Mouse (Mus musculus): Measurements from ENCODE around the gene Ang6.
"Not testable (repeated sequence)": the region's sequence is repeated elsewhere in the genome, so short reads cannot be mapped to it uniquely, and the experiment has no call there.

Gene Ang6

DNA sequence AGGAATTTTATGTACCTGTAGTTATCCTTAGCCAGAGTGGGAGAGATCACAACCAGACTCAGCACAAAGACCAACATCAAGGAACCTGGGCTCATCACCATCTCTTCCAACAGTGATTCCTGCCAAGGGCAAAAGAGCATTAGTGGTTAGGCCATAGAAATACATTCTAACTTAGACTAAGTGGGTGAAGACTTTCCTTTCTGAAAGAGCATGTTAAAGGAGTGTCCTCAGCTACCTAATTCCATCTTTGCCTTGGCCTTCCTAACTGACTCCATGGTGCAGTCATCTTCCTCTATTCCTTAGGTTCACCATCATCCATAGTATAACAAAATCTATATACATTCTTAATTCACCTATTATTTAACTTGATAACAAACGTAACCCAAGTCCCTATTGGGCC lies at the start of gene Ang6:
TSS of gene Ang6 (minus strand) at position 101 of the 400 bp plus-strand sequence.
- no peak for DNase-seq

DNA sequence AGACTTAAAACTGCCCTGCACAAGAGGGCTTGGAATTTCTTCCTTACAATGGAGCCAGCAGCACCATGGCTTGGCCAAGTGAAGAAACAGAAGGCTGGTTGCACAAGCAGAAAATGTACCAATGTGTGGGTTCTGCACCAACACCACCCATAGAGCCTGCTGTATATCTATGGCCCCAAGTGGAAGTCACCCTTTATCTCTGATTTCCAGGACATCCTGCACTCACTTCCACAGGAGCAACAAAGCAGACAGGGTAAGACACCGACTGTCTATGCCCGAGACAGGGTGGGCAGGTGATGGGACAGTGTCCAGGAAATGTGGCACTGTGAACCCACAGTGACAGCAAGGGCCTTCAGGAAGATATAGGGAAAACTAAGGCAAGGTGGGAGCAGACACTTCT lies 44.5 kb upstream of the Ang6 start:
- not testable (repeated sequence) for DNase-seq

DNA sequence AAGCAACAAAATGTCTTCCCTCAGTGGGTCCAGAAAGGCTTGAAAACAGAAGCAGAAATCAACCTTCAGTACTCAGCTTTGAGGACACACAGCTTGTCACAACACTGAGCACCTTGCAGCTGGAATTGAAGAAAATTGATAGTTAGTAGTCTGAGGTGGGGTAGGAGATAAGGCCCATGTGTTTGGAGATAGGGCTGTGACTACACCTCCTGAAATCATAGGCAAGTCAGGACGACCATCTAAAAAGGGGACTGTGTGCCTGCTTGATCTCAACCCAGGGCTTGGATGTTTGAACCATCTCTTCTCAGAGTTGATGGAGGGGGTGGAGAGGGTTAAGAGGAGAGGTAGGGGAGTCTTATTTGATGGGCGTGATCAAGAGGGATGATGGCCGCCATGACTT lies 29.8 kb upstream of the Ang6 start:
- not testable (repeated sequence) for DNase-seq

DNA sequence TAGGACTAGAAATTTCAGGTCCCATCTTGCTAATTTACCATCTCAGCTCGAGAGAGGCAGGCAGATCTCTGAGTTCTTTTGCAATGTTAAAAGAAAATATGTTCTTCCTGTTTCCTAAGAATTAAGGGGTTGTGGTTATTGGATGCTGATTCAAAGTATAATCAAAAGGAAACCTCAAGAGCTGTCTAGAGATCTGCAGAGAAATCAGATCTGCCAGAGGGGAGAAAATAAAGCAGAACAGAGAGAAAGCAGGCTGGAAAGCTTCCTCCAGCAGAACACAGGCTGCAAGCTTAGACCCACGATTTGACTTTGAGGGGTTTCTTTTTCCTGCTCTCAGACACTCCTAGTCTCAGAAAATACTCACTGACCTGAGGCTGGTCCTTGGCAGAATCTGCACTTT lies 7.6 kb upstream of the Ang6 start:
- DNase-seq: not testable (repeated sequence)

DNA sequence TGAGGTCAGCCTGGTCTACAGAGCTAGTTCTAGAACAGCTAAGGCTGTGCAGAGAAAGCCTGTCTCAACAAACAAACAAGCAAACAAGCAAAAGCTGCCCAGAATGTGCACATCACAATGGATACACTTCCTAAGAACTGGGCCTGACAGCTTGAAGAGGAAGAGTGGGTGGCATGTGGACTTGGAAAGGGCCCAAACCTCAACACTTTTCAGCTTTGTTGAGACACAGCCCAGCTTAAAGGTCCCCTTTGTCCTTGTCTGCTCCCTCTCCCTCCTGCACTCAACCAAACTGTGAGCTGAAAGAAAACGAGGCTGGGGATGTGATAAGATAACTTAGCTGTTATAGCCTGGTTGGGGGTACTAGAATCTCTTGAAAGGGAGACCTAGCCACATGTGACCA lies 6.0 kb upstream of the Ang6 start:
- DNase-seq: not testable (repeated sequence)

DNA sequence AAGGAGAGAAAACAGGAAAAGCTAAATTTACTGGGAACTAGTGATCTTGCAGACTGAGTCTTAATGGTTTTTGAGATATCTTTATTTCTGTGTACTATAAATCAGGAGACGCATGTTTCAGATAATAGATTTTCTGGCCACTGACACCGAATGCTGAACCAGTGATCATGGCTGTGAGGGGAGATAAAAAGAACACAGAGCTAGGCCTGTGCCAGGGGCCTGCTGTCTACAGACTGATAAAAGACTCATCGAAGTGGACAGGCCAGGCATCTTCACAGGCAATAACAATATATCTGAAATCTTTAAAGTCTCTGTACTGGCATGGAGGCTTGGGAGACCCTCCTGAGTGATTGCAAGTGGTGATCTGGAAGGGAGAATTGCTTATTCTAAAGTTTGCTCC lies 469 bp downstream of the Ang6 start:
- DNase-seq: no peak

DNA sequence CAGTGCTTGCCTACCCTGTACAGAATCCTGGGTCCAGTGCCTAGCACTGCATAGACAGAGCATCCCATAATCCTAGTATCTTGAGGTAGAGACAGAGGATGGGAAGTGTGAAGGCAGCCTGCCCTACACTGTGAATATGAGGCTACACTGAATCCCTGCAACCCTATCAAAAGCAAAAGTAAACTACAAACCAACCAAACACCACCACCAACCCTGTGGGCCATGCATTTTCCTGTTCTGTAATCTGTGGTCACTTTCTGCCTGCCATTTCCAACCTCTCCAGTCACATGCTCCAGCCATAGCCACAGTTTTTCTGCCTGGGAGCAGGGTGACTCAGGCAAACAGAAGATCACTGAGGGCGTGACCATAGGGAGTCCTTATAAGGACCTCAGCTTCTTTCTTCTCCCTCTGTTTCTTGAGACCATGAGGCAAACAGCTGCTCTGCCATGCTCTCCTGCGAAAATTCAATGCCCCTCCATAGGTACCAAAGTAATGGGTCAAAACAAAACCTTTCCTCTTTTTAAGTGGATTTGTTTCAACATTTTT lies 3.5 kb downstream of the Ang6 start:
- DNase-seq: not testable (repeated sequence)

DNA sequence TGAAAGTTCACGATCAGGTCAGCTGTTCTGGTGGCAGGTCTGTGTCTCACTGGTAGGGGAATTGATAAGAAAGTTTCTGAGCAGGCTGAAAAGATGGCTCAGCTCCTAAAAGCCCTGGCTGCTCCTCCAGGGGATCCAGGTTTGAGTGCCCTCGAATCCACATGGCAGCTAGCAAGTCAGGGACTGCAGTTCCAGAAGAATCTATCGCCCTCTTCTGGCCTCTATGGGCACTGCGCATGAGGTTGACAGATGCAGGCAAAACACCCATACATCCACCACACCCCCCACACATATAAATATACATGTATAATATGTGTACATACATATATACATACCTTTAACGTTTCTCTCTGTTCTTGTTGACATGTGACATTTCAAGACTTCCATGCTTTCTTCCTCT lies 14.7 kb downstream of the Ang6 start:
- DNase-seq: peak; percentile 29

DNA sequence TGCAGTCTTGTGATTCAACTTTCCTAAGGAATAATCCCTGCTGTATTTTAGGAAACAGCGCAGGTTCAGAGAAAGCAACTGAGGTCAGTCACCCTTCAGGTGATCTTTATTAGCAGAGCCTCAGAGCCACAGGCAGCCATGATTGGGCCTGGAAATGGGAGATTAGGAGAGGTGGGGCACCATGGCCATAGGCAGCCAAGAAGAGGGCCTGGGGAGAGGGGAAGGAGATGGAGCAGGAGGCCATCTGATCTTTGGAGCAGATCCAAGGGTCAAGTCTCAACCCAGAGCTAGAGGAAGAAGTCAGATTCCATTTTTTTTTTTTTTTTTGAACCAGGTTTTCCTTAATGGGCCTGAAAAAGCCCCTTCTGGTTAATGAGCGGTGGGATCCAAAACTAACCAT lies 15.9 kb downstream of the Ang6 start:
- DNase-seq: no peak

DNA sequence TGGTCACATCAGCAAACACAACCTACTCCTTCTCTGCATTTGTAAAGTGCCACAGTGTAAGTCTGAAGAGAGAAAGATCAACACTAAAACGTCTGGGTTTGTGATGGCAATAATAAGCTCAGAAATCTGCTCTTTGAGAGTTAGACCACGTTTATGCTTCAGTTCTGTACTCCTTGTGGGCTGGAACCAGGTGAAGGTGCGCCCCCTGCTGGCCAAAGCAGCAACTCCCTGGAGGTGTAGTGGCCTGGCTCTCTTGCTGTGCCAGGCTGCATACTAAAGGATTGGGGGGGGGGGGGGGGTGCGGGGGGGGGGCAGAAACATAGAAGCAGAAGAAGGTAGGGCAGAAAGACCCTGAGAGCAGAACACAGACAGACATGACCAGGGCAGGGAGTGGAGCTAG lies 18.2 kb downstream of the Ang6 start:
- DNase-seq: peak; percentile 8

DNA sequence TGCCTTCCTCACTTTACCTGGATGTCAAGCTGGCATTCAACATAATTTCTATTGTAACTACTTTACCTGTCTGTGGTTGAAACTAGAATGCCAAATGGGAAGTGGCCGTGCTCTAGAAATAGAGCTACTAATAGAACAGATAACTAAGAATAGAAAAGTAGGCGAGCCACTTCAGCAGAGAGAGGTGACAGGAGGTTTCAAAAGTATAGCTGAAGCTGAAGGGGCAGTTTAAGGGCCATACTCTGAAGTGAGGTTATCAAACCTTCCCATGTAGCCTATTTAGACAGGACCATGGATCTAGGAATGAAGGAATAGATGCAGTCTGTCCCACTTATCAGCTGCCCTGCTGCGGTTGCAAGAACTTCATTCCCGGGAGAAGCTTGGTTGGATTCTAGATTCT lies 18.6 kb downstream of the Ang6 start:
- DNase-seq: no peak

DNA sequence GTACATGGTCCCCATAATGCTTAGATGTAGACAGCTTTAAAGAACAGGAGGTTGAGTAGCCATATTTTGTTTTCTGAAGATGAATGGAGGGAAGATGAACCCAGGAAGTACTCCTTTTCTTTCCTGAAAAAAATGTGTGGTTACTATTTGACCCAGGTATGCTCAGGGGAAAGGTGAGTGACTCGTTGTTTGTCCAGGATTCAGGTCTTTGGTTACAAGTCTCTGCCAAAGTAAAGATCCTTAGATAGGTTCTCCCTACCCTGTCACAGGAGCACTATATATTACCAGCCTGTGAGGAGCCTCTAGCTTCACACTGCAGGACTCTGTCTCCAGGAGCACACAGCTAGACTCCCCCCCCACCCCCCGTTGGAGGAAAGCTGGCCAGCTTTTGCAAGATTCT lies 45.3 kb downstream of the Ang6 start, which contains the start of gene Ang5:
TSS of gene Ang5 (plus strand) at position 301 of the 400 bp plus-strand sequence.
- not testable (repeated sequence) for DNase-seq

DNA sequence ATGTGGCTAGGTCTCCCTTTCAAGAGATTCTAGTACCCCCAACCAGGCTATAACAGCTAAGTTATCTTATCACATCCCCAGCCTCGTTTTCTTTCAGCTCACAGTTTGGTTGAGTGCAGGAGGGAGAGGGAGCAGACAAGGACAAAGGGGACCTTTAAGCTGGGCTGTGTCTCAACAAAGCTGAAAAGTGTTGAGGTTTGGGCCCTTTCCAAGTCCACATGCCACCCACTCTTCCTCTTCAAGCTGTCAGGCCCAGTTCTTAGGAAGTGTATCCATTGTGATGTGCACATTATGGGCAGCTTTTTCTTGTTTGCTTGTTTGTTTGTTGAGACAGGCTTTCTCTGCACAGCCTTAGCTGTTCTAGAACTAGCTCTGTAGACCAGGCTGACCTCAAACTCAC lies 47.0 kb downstream of the Ang6 start:
- not testable (repeated sequence) for DNase-seq

DNA sequence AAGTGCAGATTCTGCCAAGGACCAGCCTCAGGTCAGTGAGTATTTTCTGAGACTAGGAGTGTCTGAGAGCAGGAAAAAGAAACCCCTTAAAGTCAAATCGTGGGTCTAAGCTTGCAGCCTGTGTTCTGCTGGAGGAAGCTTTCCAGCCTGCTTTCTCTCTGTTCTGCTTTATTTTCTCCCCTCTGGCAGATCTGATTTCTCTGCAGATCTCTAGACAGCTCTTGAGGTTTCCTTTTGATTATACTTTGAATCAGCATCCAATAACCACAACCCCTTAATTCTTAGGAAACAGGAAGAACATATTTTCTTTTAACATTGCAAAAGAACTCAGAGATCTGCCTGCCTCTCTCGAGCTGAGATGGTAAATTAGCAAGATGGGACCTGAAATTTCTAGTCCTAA lies 48.7 kb downstream of the Ang6 start:
- not testable (repeated sequence) for DNase-seq
